Mouse (Mus musculus): ENCODE data around the gene Slc44a1. TPM values are rescaled to one million over a fixed set of nuclear protein-coding genes. Genes with fewer than 3 reads are reported as not detected.

Slc44a1 gene
- polyA plus RNA-seq, 1 experiment from 2014 or later, result 19.5 TPM

GRCm38 (mm10) chr4:53416928-53417327 is 23.3 kb upstream of the Slc44a1 start:
- H3K9me3 ChIP-seq (replicated peaks; ENCODE audit: control insufficient read depth, low read length), result no peaks in the 10 kb centered on the region
- H3K36me3 ChIP-seq (ENCODE audit: control insufficient read depth, insufficient read depth, low read length), result no peaks in the 10 kb centered on the region
- no peak overlapping the region for H3K27ac ChIP-seq (ENCODE audit: low read depth, low read length)
- H3K4me1 ChIP-seq (ENCODE audit: control insufficient read depth, insufficient read depth, low read length), result no peaks in the 10 kb centered on the region
- H3K27me3 ChIP-seq (ENCODE audit: control insufficient read depth, insufficient read depth, low read length), result no peaks in the 10 kb centered on the region
- WGBS (ENCODE audit: insufficient replicate concordance), result 57% methylated on average over 7 of the region's 7 CpGs
- H3K9ac ChIP-seq (ENCODE audit: low read depth, low read length), result no peak overlapping the region
- no peak overlapping the region for H3K4me3 ChIP-seq (ENCODE audit: low read depth, low read length)
- no peak for ATAC-seq (replicated peaks; ENCODE audit: insufficient number of reproducible peaks, low FRiP score, low TSS enrichment)
- no peak overlapping the region for H3K4me2 ChIP-seq

- H3K36me3 ChIP-seq (ENCODE audit: control insufficient read depth, insufficient read depth, low read length), result no peaks in the 10 kb centered on the region
- no peaks in the 10 kb centered on the region for H3K27me3 ChIP-seq (ENCODE audit: control insufficient read depth, insufficient read depth, low read length)
- WGBS (ENCODE audit: insufficient replicate concordance), result 77% methylated on average over 2 of the region's 2 CpGs
- no peak for ATAC-seq (replicated peaks; ENCODE audit: insufficient number of reproducible peaks, low FRiP score, low TSS enrichment)
- no peak overlapping the region for H3K4me2 ChIP-seq
- H3K4me1 ChIP-seq (ENCODE audit: control insufficient read depth, insufficient read depth, low read length), result no peaks in the 10 kb centered on the region
- peaks cover 4% of the 10 kb centered on the region; the same call in 1 of the 2 replicates for H3K9me3 ChIP-seq (replicated peaks; ENCODE audit: control insufficient read depth, low read length)
- H3K4me3 ChIP-seq (ENCODE audit: low read depth, low read length), result no peak overlapping the region
- H3K27ac ChIP-seq (ENCODE audit: low read depth, low read length), result no peak overlapping the region
- H3K9ac ChIP-seq (ENCODE audit: low read depth, low read length), result no peak overlapping the region
These were observed 17.4 kb upstream of the Slc44a1 start for GRCm38 (mm10) chr4:53422799-53423198.

- Histone ChIP-seq H3K4me1 (ENCODE audit: control insufficient read depth, insufficient read depth, low read length) (no peaks in the 10 kb centered on the region), H3K36me3 (ENCODE audit: control insufficient read depth, insufficient read depth, low read length) (no peaks in the 10 kb centered on the region), H3K9ac (ENCODE audit: low read depth, low read length) (no peak overlapping the region), H3K27me3 (ENCODE audit: control insufficient read depth, insufficient read depth, low read length) (no peaks in the 10 kb centered on the region), H3K9me3 (replicated peaks; ENCODE audit: control insufficient read depth, low read length) (peaks cover 4% of the 10 kb centered on the region; the same call in 1 of the 2 replicates), H3K4me3 (ENCODE audit: low read depth, low read length) (no peak overlapping the region), H3K4me2 (no peak overlapping the region), H3K27ac (ENCODE audit: low read depth, low read length) (no peak overlapping the region)
- no peak for ATAC-seq (replicated peaks; ENCODE audit: insufficient number of reproducible peaks, low FRiP score, low TSS enrichment)
- WGBS (ENCODE audit: insufficient replicate concordance), result 79% methylated on average over 4 of the region's 4 CpGs
These were observed 13.1 kb upstream of the Slc44a1 start for GRCm38 (mm10) chr4:53427120-53427519.

GRCm38 (mm10) chr4:53430522-53430921 is 9.7 kb upstream of the Slc44a1 start:
- no peak overlapping the region for H3K27ac ChIP-seq (ENCODE audit: low read depth, low read length)
- H3K4me3 ChIP-seq (ENCODE audit: low read depth, low read length), result no peak overlapping the region
- no peak for ATAC-seq (replicated peaks; ENCODE audit: insufficient number of reproducible peaks, low FRiP score, low TSS enrichment)
- H3K9me3 ChIP-seq (replicated peaks; ENCODE audit: control insufficient read depth, low read length), result no peaks in the 10 kb centered on the region
- no peaks in the 10 kb centered on the region for H3K4me1 ChIP-seq (ENCODE audit: control insufficient read depth, insufficient read depth, low read length)
- WGBS (ENCODE audit: insufficient replicate concordance), result 35% methylated on average over 6 of the region's 6 CpGs
- H3K36me3 ChIP-seq (ENCODE audit: control insufficient read depth, insufficient read depth, low read length), result no peaks in the 10 kb centered on the region
- H3K4me2 ChIP-seq, result no peak overlapping the region
- H3K27me3 ChIP-seq (ENCODE audit: control insufficient read depth, insufficient read depth, low read length), result no peaks in the 10 kb centered on the region
- H3K9ac ChIP-seq (ENCODE audit: low read depth, low read length), result no peak overlapping the region

GRCm38 (mm10) chr4:53431585-53432234 is 8.5 kb upstream of the Slc44a1 start:
- H3K27me3 ChIP-seq (ENCODE audit: control insufficient read depth, insufficient read depth, low read length), result no peaks in the 10 kb centered on the region
- H3K4me2 ChIP-seq, result no peak overlapping the region
- WGBS (ENCODE audit: insufficient replicate concordance), result 82% methylated on average over 9 of the region's 10 CpGs
- no peak overlapping the region for H3K9ac ChIP-seq (ENCODE audit: low read depth, low read length)
- H3K27ac ChIP-seq (ENCODE audit: low read depth, low read length), result no peak overlapping the region
- H3K36me3 ChIP-seq (ENCODE audit: control insufficient read depth, insufficient read depth, low read length), result no peaks in the 10 kb centered on the region
- H3K9me3 ChIP-seq (replicated peaks; ENCODE audit: control insufficient read depth, low read length), result no peaks in the 10 kb centered on the region
- H3K4me3 ChIP-seq (ENCODE audit: low read depth, low read length), result no peak overlapping the region
- ATAC-seq (replicated peaks; ENCODE audit: insufficient number of reproducible peaks, low FRiP score, low TSS enrichment), result no peak
- H3K4me1 ChIP-seq (ENCODE audit: control insufficient read depth, insufficient read depth, low read length), result no peaks in the 10 kb centered on the region

- no peak overlapping the region for H3K4me3 ChIP-seq (ENCODE audit: low read depth, low read length)
- H3K4me2 ChIP-seq, result no peak overlapping the region
- WGBS (ENCODE audit: insufficient replicate concordance), result 78% methylated on average over 10 of the region's 10 CpGs
- no peaks in the 10 kb centered on the region; the same call in 1 of the 2 replicates for H3K27me3 ChIP-seq (ENCODE audit: control insufficient read depth, insufficient read depth, low read length)
- ATAC-seq (replicated peaks; ENCODE audit: insufficient number of reproducible peaks, low FRiP score, low TSS enrichment), result no peak
- H3K36me3 ChIP-seq (ENCODE audit: control insufficient read depth, insufficient read depth, low read length), result no peaks in the 10 kb centered on the region
- no peaks in the 10 kb centered on the region for H3K9me3 ChIP-seq (replicated peaks; ENCODE audit: control insufficient read depth, low read length)
- peaks cover 11% of the 10 kb centered on the region for H3K4me1 ChIP-seq (ENCODE audit: control insufficient read depth, insufficient read depth, low read length)
- no peak overlapping the region for H3K27ac ChIP-seq (ENCODE audit: low read depth, low read length)
- no peak overlapping the region for H3K9ac ChIP-seq (ENCODE audit: low read depth, low read length)
These were observed 3.0 kb upstream of the Slc44a1 start for GRCm38 (mm10) chr4:53437110-53437755.

- peaks cover 13% of the 10 kb centered on the region for H3K4me1 ChIP-seq (ENCODE audit: control insufficient read depth, insufficient read depth, low read length)
- H3K4me2 ChIP-seq, result no peak overlapping the region
These were observed 1.8 kb upstream of the Slc44a1 start for GRCm38 (mm10) chr4:53438386-53438785.

GRCm38 (mm10) chr4:53438836-53439480 is 1.3 kb upstream of the Slc44a1 start:
- H3K4me2 ChIP-seq, result peak overlapping the region; percentile 95
- ATAC-seq (replicated peaks; ENCODE audit: insufficient number of reproducible peaks, low FRiP score, low TSS enrichment), result no peak
- no peaks in the 10 kb centered on the region; the same call in 1 of the 2 replicates for H3K27me3 ChIP-seq (ENCODE audit: control insufficient read depth, insufficient read depth, low read length)
- 69% methylated on average over 7 of the region's 7 CpGs for WGBS (ENCODE audit: insufficient replicate concordance)
- no peaks in the 10 kb centered on the region for H3K9me3 ChIP-seq (replicated peaks; ENCODE audit: control insufficient read depth, low read length)
- no peak overlapping the region; the same call in 1 of the 2 replicates for H3K9ac ChIP-seq (ENCODE audit: low read depth, low read length)
- H3K4me3 ChIP-seq (ENCODE audit: low read depth, low read length), result peak overlapping the region; percentile 92; the same call in 1 of the 2 replicates
- H3K27ac ChIP-seq (ENCODE audit: low read depth, low read length), result no peak overlapping the region
- peaks cover 13% of the 10 kb centered on the region for H3K4me1 ChIP-seq (ENCODE audit: control insufficient read depth, insufficient read depth, low read length)
- H3K36me3 ChIP-seq (ENCODE audit: control insufficient read depth, insufficient read depth, low read length), result no peaks in the 10 kb centered on the region

More at GRCm38 (mm10) chr4:53438386-53438785, 1.8 kb upstream of the Slc44a1 start:
- WGBS (ENCODE audit: insufficient replicate concordance), result 79% methylated on average over 2 of the region's 2 CpGs
- Histone ChIP-seq H3K9me3 (replicated peaks; ENCODE audit: control insufficient read depth, low read length) (no peaks in the 10 kb centered on the region), H3K27ac (ENCODE audit: low read depth, low read length) (no peak overlapping the region), H3K9ac (ENCODE audit: low read depth, low read length) (no peak overlapping the region), H3K4me3 (ENCODE audit: low read depth, low read length) (no peak overlapping the region), H3K27me3 (ENCODE audit: control insufficient read depth, insufficient read depth, low read length) (no peaks in the 10 kb centered on the region; the same call in 1 of the 2 replicates), H3K36me3 (ENCODE audit: control insufficient read depth, insufficient read depth, low read length) (no peaks in the 10 kb centered on the region)
- no peak for ATAC-seq (replicated peaks; ENCODE audit: insufficient number of reproducible peaks, low FRiP score, low TSS enrichment)

Measured in heart, embryonic 11.5 days (tissue).